Mouse (Mus musculus) brain, embryonic 14.5 days (tissue): Measurements from ENCODE around the gene Kcna3.

Experiments used
- CTCF ChIP-seq: fragments of 200-500 bp; IDR thresholded peaks from 2 replicates; pipeline ENCODE4 v1.5.1; 2012; ENCODE audit warnings: inconsistent platforms, mild to moderate bottlenecking, moderate library complexity, borderline replicate concordance; ENCODE audit not compliant: insufficient read depth, insufficient read length; ENCODE audit errors: extremely low read depth
- POLR2A ChIP-seq: fragments of 200-500 bp; IDR thresholded peaks from 2 replicates; pipeline ENCODE4 v1.6.1; 2012; ENCODE audit warnings: mild to moderate bottlenecking, inconsistent platforms, borderline replicate concordance; ENCODE audit not compliant: poor library complexity, insufficient read depth, insufficient read length, severe bottlenecking; ENCODE audit errors: extremely low read depth

- TF ChIP-seq CTCF (no peak), POLR2A (no peak)
Observed at GRCm38 (mm10) chr3:107075705-107076104, 39.7 kb downstream of the Kcna3 start.
